Mouse (Mus musculus) myocyte (in vitro differentiated cells): Measurements from ENCODE around the gene Usp7.

Experiments used
- CEBPB ChIP-seq: IDR thresholded peaks from 2 replicates; pipeline ENCODE4 v1.6.1; 2011; ENCODE audit warnings: mild to moderate bottlenecking, moderate library complexity; ENCODE audit not compliant: poor library complexity, insufficient read depth, severe bottlenecking
- E2F4 ChIP-seq: IDR thresholded peaks from one replicate; pipeline ENCODE4 v1.6.1; 2011; ENCODE audit warnings: mild to moderate bottlenecking, control low read depth, moderate library complexity; ENCODE audit not compliant: insufficient read depth
- MAX ChIP-seq: IDR thresholded peaks from one replicate; pipeline ENCODE4 v1.6.1; 2011; ENCODE audit warnings: low read depth, mild to moderate bottlenecking, control low read depth
- MYOG ChIP-seq, 3 experiments: IDR thresholded peaks; one replicate each; pipeline ENCODE4 v1.6.1; 2011; ENCODE audit warnings: control low read depth in 2 of 3, low read depth in 2 of 3, mild to moderate bottlenecking in 2 of 3; ENCODE audit not compliant: insufficient read length in 2 of 3, control insufficient read depth in 1 of 3, insufficient read depth in 1 of 3
- POLR2A ChIP-seq: IDR thresholded peaks from one replicate; pipeline ENCODE4 v1.6.1; 2011; ENCODE audit warnings: low read depth, mild to moderate bottlenecking, control low read depth, moderate library complexity; ENCODE audit not compliant: insufficient read length
- POLR2AphosphoS2 ChIP-seq: IDR thresholded peaks from one replicate; pipeline ENCODE4 v1.6.1; 2011; ENCODE audit warnings: low read depth, control low read depth; ENCODE audit not compliant: insufficient read length
- REST ChIP-seq: IDR thresholded peaks from one replicate; pipeline ENCODE4 v1.6.1; 2011; ENCODE audit warnings: mild to moderate bottlenecking, control low read depth, moderate library complexity; ENCODE audit not compliant: insufficient read depth, insufficient read length
- SRF ChIP-seq: IDR thresholded peaks from one replicate; pipeline ENCODE4 v1.6.1; 2011; ENCODE audit warnings: low read depth; ENCODE audit not compliant: control insufficient read depth, insufficient read length
- TCF12 ChIP-seq: IDR thresholded peaks from one replicate; pipeline ENCODE4 v1.6.1; 2011; ENCODE audit warnings: mild to moderate bottlenecking, control low read depth; ENCODE audit not compliant: poor library complexity, insufficient read depth, severe bottlenecking
- TCF3 ChIP-seq: IDR thresholded peaks from one replicate; pipeline ENCODE4 v1.6.1; 2011; ENCODE audit warnings: low read depth, control low read depth; ENCODE audit not compliant: insufficient read length
- USF1 ChIP-seq: IDR thresholded peaks from one replicate; pipeline ENCODE4 v1.6.1; 2011; ENCODE audit warnings: low read depth, mild to moderate bottlenecking, control low read depth, moderate library complexity

DNA sequence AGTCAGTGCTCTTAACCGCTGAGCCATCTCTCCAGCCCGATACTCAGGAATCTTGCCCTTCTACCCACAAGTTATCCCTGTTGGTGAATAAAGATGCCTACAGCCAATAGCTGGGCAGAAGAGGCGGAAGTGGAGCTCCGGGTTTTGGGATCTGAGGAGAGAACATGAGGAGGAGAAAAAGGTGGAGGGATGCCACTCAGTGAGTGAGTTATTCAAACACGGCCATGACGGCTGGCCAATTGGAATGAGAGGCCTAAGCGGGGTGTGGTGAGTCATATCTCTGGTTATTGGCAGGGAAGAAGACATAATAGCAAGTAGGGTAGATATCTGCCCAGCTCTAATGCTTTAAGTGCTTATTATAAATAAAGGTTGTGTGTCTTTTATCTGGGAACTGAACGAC lies 43.2 kb downstream of the Usp7 start:
- no peak for TF ChIP-seq POLR2A
- TF ChIP-seq POLR2AphosphoS2 = no peak
- no peak for TF ChIP-seq CEBPB
- no peak for TF ChIP-seq MAX
- no peak for TF ChIP-seq E2F4
- no peak for TF ChIP-seq SRF
- TF ChIP-seq TCF12 = no peak
- TF ChIP-seq MYOG (IDR thresholded peaks at IDR 0.05; ENCODE audit: control insufficient read depth in 1 of 3, insufficient read depth in 1 of 3, insufficient read length in 2 of 3, low read depth in 2 of 3) = no peak
- no peak for TF ChIP-seq TCF3
- no peak for TF ChIP-seq REST
- no peak for TF ChIP-seq USF1
